Mouse (Mus musculus) kidney, adult 2 months (tissue): Measurements from ENCODE around the gene 4921524J17Rik. TPM values are rescaled to one million over a fixed set of nuclear protein-coding genes. Genes with fewer than 3 reads are reported as not detected.

Experiments
- DNase-seq: peaks from one replicate; pipeline ENCODE4 v3.0.0; 2021
- H3K27ac ChIP-seq: fragments of 200-500 bp; 2 replicates; pipeline ENCODE4 v1.5.1; 2012; ENCODE audit warnings: low read depth, low read length, control low read depth, inconsistent platforms; ENCODE audit not compliant: insufficient read depth
- H3K27me3 ChIP-seq: fragments of 200-500 bp; replicated peaks from 2 replicates; pipeline ENCODE4 v1.6.1; 2012; ENCODE audit warnings: mild to moderate bottlenecking, moderate library complexity, low read length, inconsistent platforms; ENCODE audit not compliant: control insufficient read depth, insufficient read depth
- H3K36me3 ChIP-seq: fragments of 200-500 bp; 2 replicates; pipeline ENCODE4 v1.6.1; 2012; ENCODE audit warnings: mild to moderate bottlenecking, moderate library complexity, low read length, inconsistent platforms; ENCODE audit not compliant: control insufficient read depth, insufficient read depth
- H3K4me1 ChIP-seq: fragments of 200-500 bp; 2 replicates; pipeline ENCODE4 v1.6.1; 2011; ENCODE audit warnings: low read length; ENCODE audit not compliant: control insufficient read depth, insufficient read depth
- H3K4me3 ChIP-seq: fragments of 200-500 bp; 2 replicates; pipeline ENCODE4 v1.5.1; 2011; ENCODE audit warnings: mild to moderate bottlenecking, low read depth, low read length, control low read depth; ENCODE audit not compliant: insufficient read depth
- CTCF ChIP-seq: fragments of 200-500 bp; conservative IDR thresholded peaks from 2 replicates; pipeline ENCODE4 v1.5.1; 2011; ENCODE audit warnings: low read depth, mild to moderate bottlenecking, control low read depth, low read length, moderate library complexity, mixed read lengths; ENCODE audit not compliant: insufficient read depth, insufficient read length
- POLR2A ChIP-seq: fragments of 200-500 bp; IDR thresholded peaks from one replicate; pipeline ENCODE4 v1.6.1; 2011; ENCODE audit warnings: low read depth, low read length, control low read depth
- WGBS: fragments of 180-500 bp; shearing (Covaris S2); methylation state at CpG from one replicate; pipeline ENCODE4 v1.1.7; 2018; 5-methylcytosine and 5-hydroxymethylcytosine counted together
- polyA plus RNA-seq: library from polyadenylated mRNA; depleted of rRNA; stranded (reverse); fragments of >200 nt; gene quantifications from 2 replicates; pipeline ENCODE4 v1.2.3, GENCODE M21; 2012

Gene 4921524J17Rik
- polyA plus RNA-seq, 1 experiment: 6.9 TPM

- DNase-seq: peak; percentile 45
- no peaks in the 10 kb centered on the region for H3K27me3 ChIP-seq
Observed at GRCm38 (mm10) chr8:85429219-85429618, 3.4 kb downstream of the 4921524J17Rik start.

GRCm38 (mm10) chr8:85427026-85427425 is 5.6 kb downstream of the 4921524J17Rik start:
- Histone ChIP-seq H3K36me3 (no peaks in the 10 kb centered on the region), H3K4me1 (peaks cover 24% of the 10 kb centered on the region), H3K4me3 (no peak overlapping the region), H3K27me3 (no peaks in the 10 kb centered on the region), H3K27ac (no peak overlapping the region)
- DNase-seq: no peak
- TF ChIP-seq POLR2A (no peak), CTCF (no peak)
- 78% methylated on average over 4 of the region's 4 CpGs for WGBS

More at GRCm38 (mm10) chr8:85429219-85429618, 3.4 kb downstream of the 4921524J17Rik start:
- Histone ChIP-seq H3K4me1 (peaks cover 28% of the 10 kb centered on the region), H3K4me3 (no peak overlapping the region), H3K36me3 (no peaks in the 10 kb centered on the region), H3K27ac (peak overlapping the region; percentile 74; the same call in 1 of the 2 replicates)
- WGBS: 15% methylated on average over 4 of the region's 4 CpGs
- no peak for TF ChIP-seq POLR2A
- no peak for TF ChIP-seq CTCF

GRCm38 (mm10) chr8:85421329-85421728 is 11.3 kb downstream of the 4921524J17Rik start:
- 100% methylated on average over 1 of the region's 1 CpGs for WGBS
- no peaks in the 10 kb centered on the region for H3K27me3 ChIP-seq
- H3K36me3 ChIP-seq: no peaks in the 10 kb centered on the region
- peaks cover 4% of the 10 kb centered on the region for H3K4me1 ChIP-seq
- no peak overlapping the region for H3K4me3 ChIP-seq
- no peak for DNase-seq
- no peak for TF ChIP-seq CTCF
- no peak for TF ChIP-seq POLR2A
- no peak overlapping the region for H3K27ac ChIP-seq

GRCm38 (mm10) chr8:85408526-85408925 is 24.1 kb downstream of the 4921524J17Rik start:
- Histone ChIP-seq H3K4me3 (no peak overlapping the region), H3K27me3 (no peaks in the 10 kb centered on the region), H3K4me1 (0 out of 2 replicates have a peak, but pooled peaks cover 2% of the 10 kb centered on the region), H3K27ac (no peak overlapping the region), H3K36me3 (no peaks in the 10 kb centered on the region; the same call in 1 of the 2 replicates)
- TF ChIP-seq POLR2A (no peak), CTCF (no peak)
- WGBS: 74% methylated on average over 3 of the region's 3 CpGs
- no peak for DNase-seq

- 56% methylated on average over 7 of the region's 7 CpGs for WGBS
- Histone ChIP-seq H3K36me3 (no peaks in the 10 kb centered on the region; the same call in 1 of the 2 replicates), H3K4me1 (0 out of 2 replicates have a peak, but pooled peaks cover 2% of the 10 kb centered on the region), H3K27me3 (no peaks in the 10 kb centered on the region), H3K27ac (no peak overlapping the region), H3K4me3 (no peak overlapping the region)
- peak; percentile 57 for DNase-seq
- TF ChIP-seq POLR2A (no peak), CTCF (0 out of 2 replicates have a peak, but pooled peaks have one; percentile 10)
Observed at GRCm38 (mm10) chr8:85408053-85408505, 24.6 kb downstream of the 4921524J17Rik start.

GRCm38 (mm10) chr8:85405961-85406360 is 26.7 kb downstream of the 4921524J17Rik start:
- Histone ChIP-seq H3K4me1 (no peaks in the 10 kb centered on the region), H3K27ac (no peak overlapping the region), H3K36me3 (no peaks in the 10 kb centered on the region), H3K27me3 (no peaks in the 10 kb centered on the region), H3K4me3 (no peak overlapping the region)
- TF ChIP-seq POLR2A (no peak), CTCF (no peak)
- WGBS: 78% methylated on average over 10 of the region's 10 CpGs
- DNase-seq: no peak

GRCm38 (mm10) chr8:85405418-85405817 is 27.2 kb downstream of the 4921524J17Rik start:
- TF ChIP-seq POLR2A (no peak), CTCF (no peak)
- no peak for DNase-seq
- Histone ChIP-seq H3K27ac (no peak overlapping the region), H3K27me3 (no peaks in the 10 kb centered on the region), H3K4me3 (no peak overlapping the region), H3K36me3 (no peaks in the 10 kb centered on the region), H3K4me1 (no peaks in the 10 kb centered on the region)
- 50% methylated on average over 3 of the region's 3 CpGs for whole genome bisulfite sequencing
